Mouse (Mus musculus): Measurements from ENCODE around the gene Slc5a11. TPM values are rescaled to one million over a fixed set of nuclear protein-coding genes. Genes with fewer than 3 reads are reported as not detected.

The Slc5a11 gene
- polyA plus RNA-seq, 1 experiment from 2014 or later, result 0.51 TPM

- H3K4me2 ChIP-seq, result no peak overlapping the region
These were observed 27.7 kb downstream of the Slc5a11 start for GRCm38 (mm10) chr7:123242241-123242640.

GRCm38 (mm10) chr7:123244833-123245232, 30.3 kb downstream of the Slc5a11 start:
- no peaks in the 10 kb centered on the region for H3K27me3 ChIP-seq
- H3K9ac ChIP-seq (replicated peaks), result no peak overlapping the region
- no peaks in the 10 kb centered on the region for H3K9me3 ChIP-seq
- H3K4me3 ChIP-seq (replicated peaks), result no peak overlapping the region
- H3K4me1 ChIP-seq (replicated peaks), result no peaks in the 10 kb centered on the region
- no peak overlapping the region for H3K4me2 ChIP-seq
- no peak for ATAC-seq (ENCODE audit: insufficient number of reproducible peaks, insufficient read depth, low FRiP score, low TSS enrichment, low read depth)
- 77% methylated on average over 1 of the region's 1 CpGs for WGBS
- no peak overlapping the region for H3K27ac ChIP-seq
- no peaks in the 10 kb centered on the region for H3K36me3 ChIP-seq

More at GRCm38 (mm10) chr7:123242241-123242640, 27.7 kb downstream of the Slc5a11 start:
- Histone ChIP-seq H3K27me3 (no peaks in the 10 kb centered on the region), H3K4me1 (replicated peaks) (no peaks in the 10 kb centered on the region), H3K36me3 (no peaks in the 10 kb centered on the region), H3K4me3 (replicated peaks) (no peak overlapping the region), H3K9ac (replicated peaks) (no peak overlapping the region), H3K27ac (no peak overlapping the region), H3K9me3 (no peaks in the 10 kb centered on the region)
- WGBS, result 88% methylated on average over 7 of the region's 7 CpGs
- no peak for ATAC-seq (ENCODE audit: insufficient number of reproducible peaks, insufficient read depth, low FRiP score, low TSS enrichment, low read depth)

- Histone ChIP-seq H3K4me2 (no peak overlapping the region), H3K4me1 (replicated peaks) (no peaks in the 10 kb centered on the region), H3K9ac (replicated peaks) (no peak overlapping the region), H3K36me3 (no peaks in the 10 kb centered on the region), H3K4me3 (replicated peaks) (no peak overlapping the region), H3K27ac (no peak overlapping the region), H3K9me3 (no peaks in the 10 kb centered on the region), H3K27me3 (no peaks in the 10 kb centered on the region)
- 68% methylated on average over 4 of the region's 4 CpGs for WGBS
- no peak for ATAC-seq (ENCODE audit: insufficient number of reproducible peaks, insufficient read depth, low FRiP score, low TSS enrichment, low read depth)
These were observed 32.0 kb downstream of the Slc5a11 start for GRCm38 (mm10) chr7:123246504-123247084.

GRCm38 (mm10) chr7:123248166-123248565, 33.6 kb downstream of the Slc5a11 start:
- Histone ChIP-seq H3K9ac (replicated peaks) (no peak overlapping the region), H3K4me2 (no peak overlapping the region), H3K27me3 (no peaks in the 10 kb centered on the region), H3K27ac (no peak overlapping the region), H3K4me1 (replicated peaks) (no peaks in the 10 kb centered on the region), H3K36me3 (no peaks in the 10 kb centered on the region), H3K4me3 (replicated peaks) (no peak overlapping the region), H3K9me3 (no peaks in the 10 kb centered on the region)
- no peak for ATAC-seq (ENCODE audit: insufficient number of reproducible peaks, insufficient read depth, low FRiP score, low TSS enrichment, low read depth)
- WGBS, result 54% methylated on average over 2 of the region's 2 CpGs

- H3K9me3 ChIP-seq, result no peaks in the 10 kb centered on the region
These were observed 36.8 kb downstream of the Slc5a11 start for GRCm38 (mm10) chr7:123251343-123251742.

GRCm38 (mm10) chr7:123253396-123253795, 38.8 kb downstream of the Slc5a11 start:
- Histone ChIP-seq H3K4me3 (replicated peaks) (no peak overlapping the region), H3K4me2 (no peak overlapping the region), H3K9ac (replicated peaks) (no peak overlapping the region), H3K27ac (no peak overlapping the region), H3K4me1 (replicated peaks) (no peaks in the 10 kb centered on the region), H3K27me3 (no peaks in the 10 kb centered on the region), H3K36me3 (no peaks in the 10 kb centered on the region), H3K9me3 (no peaks in the 10 kb centered on the region)
- ATAC-seq (ENCODE audit: insufficient number of reproducible peaks, insufficient read depth, low FRiP score, low TSS enrichment, low read depth), result no peak
- WGBS, result 88% methylated on average over 7 of the region's 7 CpGs

More at GRCm38 (mm10) chr7:123251343-123251742, 36.8 kb downstream of the Slc5a11 start:
- WGBS, result 64% methylated on average over 6 of the region's 6 CpGs
- Histone ChIP-seq H3K4me3 (replicated peaks) (no peak overlapping the region), H3K9ac (replicated peaks) (no peak overlapping the region), H3K27me3 (no peaks in the 10 kb centered on the region), H3K36me3 (no peaks in the 10 kb centered on the region), H3K4me1 (replicated peaks) (no peaks in the 10 kb centered on the region), H3K27ac (no peak overlapping the region), H3K4me2 (no peak overlapping the region)
- ATAC-seq (ENCODE audit: insufficient number of reproducible peaks, insufficient read depth, low FRiP score, low TSS enrichment, low read depth), result no peak

- Histone ChIP-seq H3K9ac (replicated peaks) (no peak overlapping the region), H3K4me1 (replicated peaks) (no peaks in the 10 kb centered on the region), H3K36me3 (no peaks in the 10 kb centered on the region), H3K4me2 (no peak overlapping the region), H3K9me3 (no peaks in the 10 kb centered on the region), H3K27ac (no peak overlapping the region), H3K4me3 (replicated peaks) (no peak overlapping the region), H3K27me3 (no peaks in the 10 kb centered on the region)
- ATAC-seq (ENCODE audit: insufficient number of reproducible peaks, insufficient read depth, low FRiP score, low TSS enrichment, low read depth), result no peak
- WGBS, result 89% methylated on average over 14 of the region's 14 CpGs
These were observed 39.8 kb downstream of the Slc5a11 start for GRCm38 (mm10) chr7:123254196-123254970.

GRCm38 (mm10) chr7:123258103-123258502, 43.5 kb downstream of the Slc5a11 start:
- H3K4me1 ChIP-seq (replicated peaks), result no peaks in the 10 kb centered on the region
- H3K9ac ChIP-seq (replicated peaks), result no peak overlapping the region
- no peak for ATAC-seq (ENCODE audit: insufficient number of reproducible peaks, insufficient read depth, low FRiP score, low TSS enrichment, low read depth)
- H3K27me3 ChIP-seq, result no peaks in the 10 kb centered on the region
- WGBS, result 88% methylated on average over 8 of the region's 8 CpGs
- H3K4me3 ChIP-seq (replicated peaks), result no peak overlapping the region
- H3K9me3 ChIP-seq, result no peaks in the 10 kb centered on the region
- H3K27ac ChIP-seq, result no peak overlapping the region
- H3K4me2 ChIP-seq, result no peak overlapping the region
- H3K36me3 ChIP-seq, result no peaks in the 10 kb centered on the region

GRCm38 (mm10) chr7:123273056-123273455, 58.5 kb downstream of the Slc5a11 start:
- no peak overlapping the region for H3K9ac ChIP-seq (replicated peaks)

GRCm38 (mm10) chr7:123276568-123276967, 62.0 kb downstream of the Slc5a11 start:
- no peak for ATAC-seq (ENCODE audit: insufficient number of reproducible peaks, insufficient read depth, low FRiP score, low TSS enrichment, low read depth)
- peaks cover 41% of the 10 kb centered on the region for H3K36me3 ChIP-seq

More at GRCm38 (mm10) chr7:123273056-123273455, 58.5 kb downstream of the Slc5a11 start:
- Histone ChIP-seq H3K27ac (no peak overlapping the region), H3K4me2 (no peak overlapping the region), H3K27me3 (no peaks in the 10 kb centered on the region), H3K4me3 (replicated peaks) (no peak overlapping the region), H3K36me3 (peaks cover 16% of the 10 kb centered on the region), H3K4me1 (replicated peaks) (no peaks in the 10 kb centered on the region), H3K9me3 (no peaks in the 10 kb centered on the region)
- 71% methylated on average over 11 of the region's 11 CpGs for WGBS
- ATAC-seq (ENCODE audit: insufficient number of reproducible peaks, insufficient read depth, low FRiP score, low TSS enrichment, low read depth), result no peak

GRCm38 (mm10) chr7:123279797-123280196, 65.2 kb downstream of the Slc5a11 start:
- H3K4me2 ChIP-seq, result no peak overlapping the region
- no peak overlapping the region for H3K9ac ChIP-seq (replicated peaks)
- peaks cover 63% of the 10 kb centered on the region for H3K36me3 ChIP-seq
- WGBS, result 92% methylated on average over 4 of the region's 4 CpGs
- no peak for ATAC-seq (ENCODE audit: insufficient number of reproducible peaks, insufficient read depth, low FRiP score, low TSS enrichment, low read depth)
- no peaks in the 10 kb centered on the region for H3K4me1 ChIP-seq (replicated peaks)
- H3K9me3 ChIP-seq, result no peaks in the 10 kb centered on the region
- H3K27ac ChIP-seq, result no peak overlapping the region
- H3K27me3 ChIP-seq, result no peaks in the 10 kb centered on the region
- H3K4me3 ChIP-seq (replicated peaks), result no peak overlapping the region

More at GRCm38 (mm10) chr7:123276568-123276967, 62.0 kb downstream of the Slc5a11 start:
- WGBS, result 86% methylated on average over 4 of the region's 4 CpGs
- no peaks in the 10 kb centered on the region for H3K4me1 ChIP-seq (replicated peaks)
- no peak overlapping the region for H3K9ac ChIP-seq (replicated peaks)
- no peaks in the 10 kb centered on the region for H3K27me3 ChIP-seq
- H3K4me3 ChIP-seq (replicated peaks), result no peak overlapping the region
- H3K27ac ChIP-seq, result no peak overlapping the region
- H3K4me2 ChIP-seq, result no peak overlapping the region
- no peaks in the 10 kb centered on the region for H3K9me3 ChIP-seq
